Mouse (Mus musculus) hindbrain, embryonic 14.5 days (tissue): Measurements from ENCODE around the gene Mrpl47. TPM values are rescaled to one million over a fixed set of nuclear protein-coding genes. Genes with fewer than 3 reads are reported as not detected.

ENCODE experiments used
- ATAC-seq: fragments of 200-750 bp; cut with Nextera tagmentation; 2 replicates; pipeline ENCODE4 v1.8.0; 2017; ENCODE audit warnings: moderate number of reproducible peaks, mild to moderate bottlenecking, moderate TSS enrichment, moderate library complexity; ENCODE audit not compliant: low FRiP score
- DNase-seq: peaks from one replicate; pipeline ENCODE4 v3.0.0-alpha.2; 2015; ENCODE audit warnings: low spot score
- H3K27ac ChIP-seq: fragments of 300-500 bp; sonication (generic); 2 replicates; pipeline ENCODE4 v1.5.1; 2014; ENCODE audit warnings: mild to moderate bottlenecking, moderate library complexity
- H3K27me3 ChIP-seq: fragments of 300-500 bp; sonication (generic); 2 replicates; pipeline ENCODE4 v1.6.1; 2014; ENCODE audit warnings: mild to moderate bottlenecking, low read length, mixed read lengths; ENCODE audit not compliant: control insufficient read depth, insufficient read depth
- H3K36me3 ChIP-seq: fragments of 300-500 bp; sonication (generic); replicated peaks from 2 replicates; pipeline ENCODE4 v1.6.1; 2014; ENCODE audit not compliant: control insufficient read depth, insufficient read depth
- H3K4me1 ChIP-seq: fragments of 300-500 bp; sonication (generic); replicated peaks from 2 replicates; pipeline ENCODE4 v1.6.1; 2014; ENCODE audit warnings: antibody characterized with exemption, low read length, mixed read lengths; ENCODE audit not compliant: control insufficient read depth, insufficient read depth
- H3K4me2 ChIP-seq: fragments of 300-500 bp; sonication (generic); replicated peaks from 2 replicates; pipeline ENCODE4 v1.6.1; 2014; ENCODE audit warnings: mild to moderate bottlenecking, moderate library complexity
- H3K4me3 ChIP-seq: fragments of 300-500 bp; sonication (generic); replicated peaks from 2 replicates; pipeline ENCODE4 v1.5.1; 2014; ENCODE audit warnings: mild to moderate bottlenecking, low read length
- H3K9ac ChIP-seq: fragments of 300-500 bp; sonication (generic); 2 replicates; pipeline ENCODE4 v1.6.1; 2014
- H3K9me3 ChIP-seq: fragments of 300-500 bp; sonication (generic); 2 replicates; pipeline ENCODE4 v1.6.1; 2016; ENCODE audit warnings: low read length; ENCODE audit not compliant: control insufficient read depth
- WGBS: fragments of 180-500 bp; shearing (Covaris S2); extraction: QIAGEN DNeasy Blood & Tissue Kit; methylation state at CpG from one replicate; pipeline ENCODE4 v1.1.7; 2014; 5-methylcytosine and 5-hydroxymethylcytosine counted together
- polyA plus RNA-seq: library from polyadenylated mRNA; unstranded; fragments of >200 nt; fragmentation: Nextera tagmentation; extraction: Ambion mirVana; gene quantifications from 2 replicates; pipeline ENCODE4 v1.2.1, GENCODE M21; 2014

Mrpl47 gene
- polyA plus RNA-seq, 1 experiment from 2014 or later: 33.2 TPM

DNA sequence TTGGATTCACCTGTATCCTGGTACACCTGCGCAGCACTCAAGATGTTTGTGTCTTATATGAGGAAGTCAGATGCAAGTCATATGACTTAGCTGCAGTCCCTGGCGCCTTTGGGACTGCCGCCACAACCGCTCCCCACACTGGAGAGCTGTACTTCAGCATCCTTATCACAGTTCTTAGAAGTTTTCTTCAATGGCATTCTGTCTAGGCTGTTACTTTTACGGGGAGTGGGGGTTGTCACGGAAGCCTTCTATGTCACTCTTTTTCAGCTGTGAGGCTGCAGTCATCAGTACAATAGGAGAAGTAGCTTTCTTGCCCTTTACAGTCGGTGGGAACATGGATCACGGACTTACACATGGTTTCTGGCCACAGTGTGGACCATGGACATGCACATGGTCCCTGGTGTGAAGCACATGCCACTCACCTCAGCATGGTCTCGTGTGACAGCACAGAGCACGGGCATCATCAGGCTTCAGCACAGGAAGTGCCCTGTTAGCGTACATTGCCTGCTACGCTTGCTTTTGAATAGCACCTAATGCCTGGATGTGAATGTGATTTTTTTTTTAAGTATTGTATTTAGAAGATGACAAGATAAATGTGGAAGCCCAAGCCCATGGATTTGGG is 54.4 kb downstream of the Mrpl47 start:
- 82% methylated on average over 11 of the region's 12 CpGs for WGBS
- no peaks in the 10 kb centered on the region for H3K27me3 ChIP-seq
- DNase-seq (no peak), ATAC-seq (no peak)
- H3K4me3 ChIP-seq: no peak overlapping the region
- no peaks in the 10 kb centered on the region for H3K36me3 ChIP-seq
- H3K9me3 ChIP-seq: no peaks in the 10 kb centered on the region
- no peaks in the 10 kb centered on the region for H3K4me1 ChIP-seq
- H3K27ac ChIP-seq: no peak overlapping the region
- H3K4me2 ChIP-seq: no peak overlapping the region
- no peak overlapping the region for H3K9ac ChIP-seq

DNA sequence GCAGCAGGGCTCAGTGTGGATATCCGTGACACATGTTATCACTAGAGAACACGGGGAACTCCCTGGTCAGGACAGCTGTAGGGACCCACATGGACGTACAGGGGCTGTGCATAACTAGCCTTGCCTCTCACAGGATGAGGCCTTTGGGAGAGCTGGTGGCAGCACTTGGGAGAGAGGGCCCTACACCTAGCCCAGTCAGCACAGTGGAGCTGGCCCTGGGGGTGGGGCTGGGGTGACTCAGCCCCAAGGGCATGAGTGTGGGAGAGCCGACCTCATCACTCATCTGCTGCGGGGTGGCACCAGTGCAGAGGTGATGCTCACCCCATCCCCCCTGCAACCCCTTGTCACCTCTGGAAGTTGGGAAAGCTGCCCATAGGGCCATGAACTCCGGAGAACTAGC is 61.0 kb downstream of the Mrpl47 start:
- Histone ChIP-seq H3K27ac (no peak overlapping the region), H3K36me3 (no peaks in the 10 kb centered on the region), H3K9me3 (no peaks in the 10 kb centered on the region), H3K4me2 (no peak overlapping the region), H3K4me3 (no peak overlapping the region), H3K9ac (no peak overlapping the region), H3K4me1 (no peaks in the 10 kb centered on the region), H3K27me3 (no peaks in the 10 kb centered on the region)
- no peak for DNase-seq
- 93% methylated on average over 6 of the region's 6 CpGs for WGBS
- ATAC-seq: no peak

Other genes starting within 250 kb of the Mrpl47 start
- gene Kcnmb3, start 245.4 kb downstream of the Mrpl47 start, polyA plus RNA-seq: 0.11 TPM in 1 of 2 replicates, not detected in the other
- gene Zfp639, start 227.3 kb downstream of the Mrpl47 start, polyA plus RNA-seq: 39.6 and 44.1 TPM in 2 replicates
- 34.6 and 41.7 TPM in 2 replicates for gene Mfn1, start 208.1 kb downstream of the Mrpl47 start, polyA plus RNA-seq
- 101 and 108 TPM in 2 replicates for gene Gnb4, start 121.0 kb downstream of the Mrpl47 start, polyA plus RNA-seq
- 58.7 and 63.9 TPM in 2 replicates for gene Actl6a, start 31.3 kb downstream of the Mrpl47 start, polyA plus RNA-seq
- gene Ndufb5, start 615 bp downstream of the Mrpl47 start, polyA plus RNA-seq: 336 and 395 TPM in 2 replicates
- gene Usp13, start 79.9 kb upstream of the Mrpl47 start, polyA plus RNA-seq: 12.2 and 13.8 TPM in 2 replicates